Mouse (Mus musculus) cerebellum, adult (tissue): ENCODE measurements at regions not wholly inside any gene's neighbourhood (a gene's known extent, or its start where the extent isn't known, plus 50 kb on each side); places are given as distances from the start of the nearest gene placed in this dataset.
A peak's percentile ranks its signal among the peaks of the same experiment; 100 is the strongest.
"Not testable (repeated sequence)": the region's sequence is repeated elsewhere in the genome, so short reads cannot be mapped to it uniquely, and the experiment has no call there.

Source experiments
- ATAC-seq: cut with Nextera tagmentation; 2 replicates; pipeline ENCODE4 v1.9.2; 2017; ENCODE audit warnings: mild to moderate bottlenecking, moderate library complexity, mixed read lengths; ENCODE audit not compliant: insufficient number of reproducible peaks, low FRiP score, low TSS enrichment

DNA sequence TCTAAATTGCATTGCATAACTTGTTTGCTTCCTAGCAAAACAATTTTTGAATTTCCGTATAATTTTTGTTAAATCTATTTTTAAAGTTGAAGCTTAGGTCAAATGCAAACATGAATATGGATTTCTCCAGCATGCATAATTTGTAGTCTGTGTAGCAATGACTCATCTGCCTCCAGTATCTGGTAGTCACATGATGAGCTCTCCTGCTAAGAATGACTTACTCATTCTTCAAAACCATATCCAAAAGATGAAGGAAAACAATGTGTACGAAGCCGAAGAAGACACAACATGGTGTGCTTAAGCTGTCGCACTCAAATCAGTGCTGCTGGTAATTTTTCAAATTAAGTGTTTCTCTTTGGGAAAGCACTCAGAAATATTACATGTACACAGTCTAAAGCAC is 1453.2 kb upstream of the Gje1 start:
- ATAC-seq, result no peak

DNA sequence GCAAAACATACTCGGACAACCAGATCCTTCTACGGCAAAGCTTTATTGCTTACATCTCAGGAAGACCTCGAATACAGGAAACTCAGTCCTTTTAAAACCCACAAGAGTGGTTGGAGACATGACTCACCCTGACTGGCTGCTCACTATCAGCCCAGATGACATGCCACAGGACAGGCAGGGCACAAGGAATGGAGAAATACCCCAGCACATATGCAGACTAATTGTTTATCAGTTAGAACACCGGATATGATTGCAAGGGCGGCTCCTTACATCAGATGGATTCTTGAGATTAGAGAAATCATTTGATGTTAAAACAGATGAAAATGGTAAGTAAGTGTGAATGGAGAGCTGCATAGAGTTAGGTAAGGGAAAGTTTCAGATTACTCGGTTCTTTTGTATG is 1441.5 kb upstream of the Gje1 start:
- ATAC-seq, result not testable (repeated sequence)

DNA sequence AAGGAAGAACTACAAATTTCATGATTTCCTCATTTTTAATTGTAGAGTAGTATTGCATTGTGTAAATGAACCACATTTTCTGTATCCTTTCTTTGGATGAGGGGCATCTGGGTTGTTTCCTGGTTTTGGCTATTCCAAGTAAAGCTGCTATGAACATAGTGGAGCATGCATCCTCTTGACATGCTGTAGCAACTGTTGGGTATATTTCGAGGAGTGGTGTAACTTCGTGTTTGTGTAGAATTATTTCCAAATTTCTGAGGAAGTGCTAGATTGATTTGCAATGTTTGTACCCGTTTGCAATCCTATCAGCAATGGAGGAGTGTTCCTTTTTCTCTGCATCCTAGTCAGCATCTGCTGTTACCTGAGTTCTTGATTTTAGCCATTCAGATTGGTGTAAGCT is 1440.4 kb upstream of the Gje1 start:
- ATAC-seq, result no peak

DNA sequence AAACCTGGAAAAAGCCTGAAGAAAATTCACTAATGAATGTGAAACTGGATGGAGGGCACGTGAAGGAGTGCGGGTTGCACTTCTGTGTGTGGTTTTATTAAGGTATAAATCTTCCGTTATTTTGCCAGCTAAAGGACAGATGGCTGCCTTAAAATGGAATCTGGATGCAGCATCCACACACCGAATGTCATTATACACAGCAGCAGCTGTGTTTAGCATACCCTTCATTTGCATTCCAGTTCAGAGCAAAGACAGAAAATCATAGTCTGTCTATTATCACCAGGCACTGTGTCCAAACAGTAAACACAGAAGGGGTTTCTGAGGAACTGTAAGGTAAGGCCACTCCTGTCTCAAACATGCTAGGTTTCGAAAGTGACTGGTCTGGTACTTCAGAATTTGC is 1438.9 kb upstream of the Gje1 start:
- ATAC-seq, result no peak

DNA sequence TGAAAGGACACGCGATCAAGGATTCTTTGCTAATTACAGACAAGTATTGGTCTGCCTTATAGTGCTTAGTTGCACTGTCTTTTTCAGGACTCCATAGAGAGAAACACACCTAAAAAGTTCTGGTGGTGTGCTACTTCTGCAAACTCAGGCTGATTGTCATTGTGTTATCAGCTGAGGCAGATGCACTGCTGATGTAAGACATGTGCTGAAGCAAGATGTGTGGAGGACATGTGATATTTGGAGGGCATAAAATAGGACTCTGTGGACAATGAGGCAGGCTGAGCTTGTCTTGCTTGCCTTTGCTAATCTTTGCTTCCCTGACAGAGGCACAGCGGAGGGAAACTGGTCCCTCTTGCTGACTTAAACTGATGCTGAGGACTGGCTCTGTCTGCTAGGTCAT is 1431.0 kb upstream of the Gje1 start:
- ATAC-seq, result no peak

GRCm38 (mm10) chr10:16145397-16145796 is 1427.4 kb upstream of the Gje1 start:
- no peak for ATAC-seq

- ATAC-seq, result no peak
Observed at GRCm38 (mm10) chr10:16123902-16124301, 1405.9 kb upstream of the Gje1 start.

DNA sequence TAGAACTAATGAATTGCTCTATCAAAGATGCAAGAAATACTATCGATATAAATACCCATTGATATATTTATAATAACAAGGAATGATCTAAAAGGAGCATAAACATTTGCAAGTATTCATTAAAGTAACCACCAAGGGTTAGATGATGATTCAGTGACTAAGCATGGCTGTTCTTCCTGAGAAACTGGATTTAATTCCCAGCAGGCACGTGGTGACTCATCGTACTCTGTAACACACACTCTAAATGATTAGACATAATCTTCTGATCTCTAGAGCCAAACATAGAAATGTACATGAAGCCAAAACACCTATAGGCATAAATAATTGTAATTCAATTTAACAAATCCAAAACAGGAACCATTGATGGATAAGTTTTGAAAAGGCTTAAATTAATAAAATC is 1370.2 kb upstream of the Gje1 start:
- ATAC-seq, result no peak

GRCm38 (mm10) chr10:16053008-16053407 is 1335.0 kb upstream of the Gje1 start:
- ATAC-seq, result no peak

- no peak for ATAC-seq
Observed at GRCm38 (mm10) chr10:16052463-16052889, 1334.5 kb upstream of the Gje1 start.

DNA sequence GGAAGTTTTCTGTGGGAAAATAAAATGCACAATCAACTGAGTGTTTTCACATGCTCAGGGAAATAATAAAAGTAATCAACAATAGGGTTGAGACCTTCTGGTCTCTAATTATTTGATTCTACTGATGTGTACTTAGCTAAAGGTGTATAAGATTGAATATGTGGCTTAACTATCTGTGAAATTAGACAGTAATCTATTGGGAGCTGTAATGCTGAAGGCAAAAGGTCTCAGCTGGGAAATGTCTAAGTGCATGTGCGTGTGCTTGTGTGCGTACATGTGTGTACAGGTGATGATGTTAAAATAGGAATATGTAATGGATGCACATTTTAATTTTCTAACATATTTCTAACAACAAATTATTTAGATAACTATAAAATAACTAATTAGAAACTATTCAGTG is 1318.2 kb upstream of the Gje1 start:
- ATAC-seq, result no peak

- ATAC-seq, result no peak
Observed at GRCm38 (mm10) chr10:16033096-16033495, 1315.1 kb upstream of the Gje1 start.

DNA sequence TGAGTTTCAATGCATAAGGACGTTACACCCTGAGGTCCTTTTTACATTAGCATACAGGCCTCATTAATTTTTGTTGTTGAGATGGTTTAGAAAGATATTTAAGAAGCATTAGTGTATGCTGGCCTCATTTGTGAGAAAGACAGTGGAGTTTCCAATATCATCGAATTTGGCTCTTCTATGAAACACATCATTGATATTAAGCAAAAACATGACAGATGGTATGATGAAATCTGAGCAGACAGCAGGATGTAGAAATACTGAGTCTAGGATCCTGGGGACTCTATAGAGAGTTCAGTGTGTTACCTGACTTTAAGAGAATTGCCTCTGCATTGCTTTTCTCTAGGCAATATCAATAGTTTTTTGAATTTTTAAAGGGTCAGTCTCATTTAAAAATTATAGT is 1312.8 kb upstream of the Gje1 start:
- no peak for ATAC-seq

- no peak for ATAC-seq
Observed at GRCm38 (mm10) chr10:16014806-16015205, 1296.8 kb upstream of the Gje1 start.

DNA sequence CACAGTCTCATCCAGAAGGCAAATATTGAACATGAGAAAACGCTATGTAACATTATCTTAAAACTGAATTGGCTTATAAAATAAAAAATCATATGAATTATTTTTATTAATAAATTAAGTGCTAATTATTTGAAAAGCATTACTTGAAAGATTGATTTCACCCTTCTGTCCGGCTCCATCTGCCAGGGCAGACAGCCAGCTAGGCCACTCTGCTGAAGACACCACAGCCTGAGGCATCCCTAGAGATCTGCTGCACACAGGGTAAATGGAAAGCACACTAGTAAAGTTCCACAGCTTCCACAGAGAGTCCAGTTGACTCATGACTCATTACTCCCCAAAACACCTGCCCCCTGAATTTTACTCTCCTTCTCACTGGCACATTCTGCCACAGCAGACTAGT is 1283.2 kb upstream of the Gje1 start:
- 0 out of 2 replicates have a peak, but pooled peaks have one; percentile 15 for ATAC-seq

GRCm38 (mm10) chr10:15993275-15993674 is 1275.3 kb upstream of the Gje1 start:
- no peak for ATAC-seq
